Mouse (Mus musculus): Measurements from ENCODE around the gene 4931428F04Rik.
"Not testable (repeated sequence)": the region's sequence is repeated elsewhere in the genome, so short reads cannot be mapped to it uniquely, and the experiment has no call there.

DNA sequence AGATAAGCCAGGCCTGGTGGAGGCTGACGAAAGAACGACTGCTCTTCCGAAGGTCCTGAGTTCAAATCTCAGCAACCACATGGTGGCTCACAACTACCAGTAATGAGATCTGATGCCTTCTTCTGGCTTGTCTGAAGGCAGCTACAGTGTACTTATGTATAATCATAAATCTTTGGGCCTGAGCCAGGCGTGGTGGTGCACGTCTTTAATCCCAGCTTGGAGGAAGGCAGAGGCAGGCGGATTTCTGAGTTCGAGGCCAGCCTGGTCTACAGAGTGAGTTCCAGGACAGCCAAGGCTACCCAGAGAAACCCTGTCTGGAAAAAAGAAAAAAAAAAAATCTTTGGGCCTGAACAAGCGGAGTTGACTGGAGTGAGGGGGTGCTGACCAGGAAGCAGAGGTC is 1.7 kb upstream of the 4931428F04Rik start:
- TF ChIP-seq CHD2 (IDR thresholded peaks at IDR 0.05; ENCODE audit: low read depth, low read length); ZC3H11A (IDR thresholded peaks at IDR 0.05; ENCODE audit: borderline replicate concordance, low read depth, low read length); ZNF384 (IDR thresholded peaks at IDR 0.05; ENCODE audit: low read depth, low read length); HCFC1 (IDR thresholded peaks at IDR 0.05; ENCODE audit: borderline replicate concordance, insufficient read depth, low read length): not testable (repeated sequence)
